Mouse (Mus musculus) ES-E14 (cell line): ENCODE measurements around the gene Doc2b.

Source experiments
- CHD2 ChIP-seq: IDR thresholded peaks from 2 replicates; pipeline ENCODE4 v1.6.1; 2014; ENCODE audit warnings: mild to moderate bottlenecking, low read depth, low read length, inconsistent platforms
- MAFK ChIP-seq: IDR thresholded peaks from 2 replicates; pipeline ENCODE4 v1.6.1; 2014; ENCODE audit warnings: mild to moderate bottlenecking, low read depth, low read length, inconsistent platforms; ENCODE audit not compliant: insufficient read depth
- ZNF384 ChIP-seq: IDR thresholded peaks from 2 replicates; pipeline ENCODE4 v1.6.1; 2012; ENCODE audit warnings: low read depth, low read length, inconsistent platforms

DNA sequence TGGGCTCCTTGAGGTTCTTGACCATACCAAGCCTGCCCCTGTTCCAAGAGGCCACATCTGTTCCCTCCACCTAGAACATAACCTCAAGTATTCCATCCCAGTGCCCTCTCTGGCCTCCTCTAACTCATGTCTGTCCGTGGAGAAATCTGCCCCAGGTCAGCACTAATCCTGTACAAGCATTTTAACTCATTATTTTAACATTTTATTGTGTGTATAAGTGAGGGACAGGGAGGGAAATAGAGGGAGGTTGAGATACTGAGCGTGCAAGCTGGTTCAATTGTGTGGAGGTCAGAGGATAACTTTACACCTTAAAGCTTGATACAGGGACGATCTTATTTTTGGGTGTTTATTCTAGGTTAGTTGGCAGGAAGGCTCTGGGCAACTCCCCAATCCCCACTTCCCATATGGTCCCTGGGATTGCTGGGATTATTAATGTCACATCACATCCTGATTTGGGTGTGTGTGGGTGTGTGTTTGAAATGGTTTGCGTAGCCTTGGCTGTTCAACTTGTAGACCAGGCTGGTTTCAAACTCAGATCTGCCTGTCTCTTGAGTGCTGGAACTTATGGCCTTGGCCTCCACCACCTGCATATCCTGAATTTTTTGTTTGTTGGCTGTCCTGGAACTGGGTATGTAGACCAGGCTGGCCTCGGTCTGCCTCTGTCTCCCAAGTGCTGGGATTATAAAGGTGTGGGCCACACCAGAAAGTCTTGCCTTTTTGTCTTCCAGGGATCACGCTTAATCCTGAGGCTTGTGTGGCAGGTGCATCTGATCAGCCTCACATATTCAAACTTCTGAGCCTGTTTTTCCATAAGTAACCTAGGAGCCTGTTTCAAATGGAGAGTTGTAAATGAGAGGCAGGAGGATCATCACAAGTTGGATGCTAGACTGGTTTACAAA lies 27.5 kb downstream of the Doc2b start:
- TF ChIP-seq CHD2 (no peak), MAFK (no peak), ZNF384 (no peak)
